Mouse (Mus musculus) lung, embryonic 16.5 days (tissue): ENCODE data around the gene Pik3r5. TPM values are rescaled to one million over a fixed set of nuclear protein-coding genes. Genes with fewer than 3 reads are reported as not detected.
A peak's percentile ranks its signal among the peaks of the same experiment; 100 is the strongest.

Experiments
- ATAC-seq: fragments of 200-750 bp; cut with Nextera tagmentation; 2 replicates; pipeline ENCODE4 v1.8.0; 2017; ENCODE audit warnings: low read depth, mild to moderate bottlenecking, moderate library complexity
- H3K27ac ChIP-seq: fragments of 300-500 bp; sonication (generic); 2 replicates; pipeline ENCODE4 v1.5.1; 2014; ENCODE audit warnings: mild to moderate bottlenecking, control low read depth, low read length
- H3K27me3 ChIP-seq: fragments of 300-500 bp; sonication (generic); 2 replicates; pipeline ENCODE4 v1.6.1; 2014; ENCODE audit warnings: low read depth, low read length, mixed read lengths; ENCODE audit not compliant: control insufficient read depth, insufficient read depth
- H3K36me3 ChIP-seq: fragments of 300-500 bp; sonication (generic); 2 replicates; pipeline ENCODE4 v1.6.1; 2014; ENCODE audit warnings: low read length; ENCODE audit not compliant: control insufficient read depth, insufficient read depth
- H3K4me1 ChIP-seq: fragments of 300-500 bp; sonication (generic); replicated peaks from 2 replicates; pipeline ENCODE4 v1.6.1; 2014; ENCODE audit warnings: low read length, mixed read lengths; ENCODE audit not compliant: control insufficient read depth, insufficient read depth
- H3K4me2 ChIP-seq: fragments of 300-500 bp; sonication (generic); 2 replicates; pipeline ENCODE4 v1.6.1; 2014; ENCODE audit warnings: low read depth, low read length, control low read depth
- H3K4me3 ChIP-seq: fragments of 300-500 bp; sonication (generic); 2 replicates; pipeline ENCODE4 v1.5.1; 2014; ENCODE audit warnings: mild to moderate bottlenecking, low read length, control low read depth
- H3K9ac ChIP-seq: fragments of 300-500 bp; sonication (generic); 2 replicates; pipeline ENCODE4 v1.6.1; 2014; ENCODE audit warnings: low read length, control low read depth
- H3K9me3 ChIP-seq: fragments of 300-500 bp; sonication (generic); 2 replicates; pipeline ENCODE4 v1.6.1; 2016; ENCODE audit warnings: low read length; ENCODE audit not compliant: control insufficient read depth
- WGBS: fragments of 180-500 bp; shearing (Covaris S2); extraction: QIAGEN DNeasy Blood & Tissue Kit; methylation state at CpG from one replicate; pipeline ENCODE4 v1.1.7; 2014; 5-methylcytosine and 5-hydroxymethylcytosine counted together
- polyA plus RNA-seq: library from polyadenylated mRNA; unstranded; fragments of >200 nt; fragmentation: Nextera tagmentation; extraction: Ambion mirVana; gene quantifications from 2 replicates; pipeline ENCODE4 v1.2.1, GENCODE M21; 2015

Pik3r5 gene
- polyA plus RNA-seq, 1 experiment from 2014 or later = 0.55 TPM

DNA sequence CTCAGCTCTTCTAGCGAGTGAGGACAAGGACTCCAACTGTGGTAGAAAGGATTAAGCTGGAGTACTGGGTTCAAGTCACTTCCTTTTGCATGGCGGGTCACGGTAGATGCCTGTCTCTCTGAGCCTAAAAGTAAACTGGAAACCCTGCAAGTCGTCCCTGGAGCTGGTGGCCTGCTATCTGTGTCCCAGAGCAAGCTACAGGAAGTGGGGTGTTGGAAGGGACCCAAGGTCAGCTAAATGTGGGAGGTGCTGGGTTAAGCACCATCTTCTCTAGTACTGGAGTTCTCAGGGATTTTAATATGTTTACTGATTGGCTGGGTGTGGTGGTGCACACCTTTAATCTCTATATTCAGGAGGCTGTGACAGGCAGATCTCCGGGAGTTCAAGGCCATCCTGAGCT, 100.9 kb downstream of the Pik3r5 start:
- WGBS = 65% methylated on average over 5 of the region's 5 CpGs
- Histone ChIP-seq H3K4me3 (no peak overlapping the region), H3K9ac (no peak overlapping the region), H3K27me3 (no peaks in the 10 kb centered on the region; the same call in 1 of the 2 replicates), H3K9me3 (no peaks in the 10 kb centered on the region), H3K4me2 (no peak overlapping the region), H3K36me3 (no peaks in the 10 kb centered on the region), H3K4me1 (peaks cover 8% of the 10 kb centered on the region), H3K27ac (no peak overlapping the region)
- ATAC-seq = no peak

DNA sequence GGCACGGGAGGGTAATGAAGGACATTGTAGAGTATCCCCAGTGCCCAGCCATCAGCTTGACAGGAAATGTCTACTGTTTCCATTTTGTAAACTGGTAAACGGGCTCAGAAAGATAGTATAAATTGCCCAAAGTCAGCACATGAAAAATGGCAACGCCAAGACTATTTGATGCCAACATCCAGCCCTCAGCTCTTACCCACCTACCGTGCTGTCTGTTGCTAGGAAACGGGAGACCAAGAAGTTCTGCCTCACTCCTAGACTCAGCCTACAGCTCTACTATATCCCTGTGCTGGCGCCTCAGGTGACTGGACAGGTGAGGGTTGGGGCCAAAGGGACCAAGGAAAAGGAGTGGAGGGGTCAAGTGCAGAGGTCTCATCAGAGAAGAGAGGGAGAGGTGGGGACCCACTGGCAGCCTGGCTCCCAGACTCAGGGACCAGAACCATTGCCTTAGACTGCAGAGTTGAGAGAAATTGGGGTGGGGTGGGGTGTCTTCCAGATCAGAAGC, 102.1 kb downstream of the Pik3r5 start:
- Histone ChIP-seq H3K4me3 (no peak overlapping the region), H3K36me3 (no peaks in the 10 kb centered on the region), H3K27me3 (no peaks in the 10 kb centered on the region; the same call in 1 of the 2 replicates), H3K27ac (no peak overlapping the region), H3K9ac (no peak overlapping the region), H3K4me2 (no peak overlapping the region), H3K4me1 (peaks cover 8% of the 10 kb centered on the region), H3K9me3 (no peaks in the 10 kb centered on the region)
- ATAC-seq = no peak
- WGBS = 70% methylated on average over 6 of the region's 6 CpGs

DNA sequence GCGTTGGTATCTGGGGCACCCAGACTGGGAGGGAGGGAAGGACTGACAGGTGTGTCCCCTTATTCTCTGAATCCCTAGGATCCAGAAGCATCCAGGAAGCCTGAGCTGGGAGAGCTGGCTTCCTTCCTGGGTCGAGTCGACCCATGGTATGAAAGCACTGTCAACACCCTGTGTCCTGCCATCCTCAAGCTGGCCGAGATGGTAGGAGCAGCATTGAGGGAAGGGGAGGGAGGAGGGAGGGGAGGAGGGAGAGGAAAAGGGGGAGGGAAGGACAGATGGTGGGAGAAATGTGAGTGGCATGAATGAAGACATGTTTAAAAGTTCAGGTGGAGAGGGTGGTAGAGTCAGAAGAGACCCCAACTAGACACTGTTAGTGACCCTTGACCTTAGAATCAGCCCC, 104.1 kb downstream of the Pik3r5 start:
- Histone ChIP-seq H3K9ac (no peak overlapping the region), H3K36me3 (no peaks in the 10 kb centered on the region), H3K27ac (no peak overlapping the region), H3K9me3 (no peaks in the 10 kb centered on the region), H3K4me1 (peaks cover 8% of the 10 kb centered on the region), H3K4me3 (no peak overlapping the region), H3K27me3 (no peaks in the 10 kb centered on the region), H3K4me2 (no peak overlapping the region)
- ATAC-seq = no peak
- 51% methylated on average over 4 of the region's 4 CpGs for WGBS

DNA sequence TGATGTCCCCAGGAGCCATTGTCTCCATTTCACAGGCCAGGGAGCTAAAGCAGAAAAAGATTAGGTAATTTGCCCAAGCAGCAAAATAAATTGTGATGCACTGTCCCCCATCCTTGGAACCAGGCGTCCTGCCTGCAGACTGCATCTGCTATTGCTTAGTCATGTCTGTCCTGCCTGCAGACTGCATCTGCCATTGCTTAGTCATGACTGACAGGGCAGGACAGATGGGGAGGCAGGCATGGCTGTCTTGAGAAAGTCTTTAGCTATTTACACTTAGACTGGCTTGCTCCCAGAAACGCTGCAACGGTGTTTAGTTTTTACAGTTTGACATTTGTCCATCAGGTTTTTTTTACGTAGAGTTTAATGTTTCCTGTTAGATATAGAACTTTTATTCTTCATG, 104.5 kb downstream of the Pik3r5 start:
- H3K4me3 ChIP-seq = no peak overlapping the region
- peak; percentile 32; the same call in 1 of the 2 replicates for ATAC-seq
- no peak overlapping the region for H3K9ac ChIP-seq
- no peaks in the 10 kb centered on the region for H3K9me3 ChIP-seq
- no peak overlapping the region for H3K27ac ChIP-seq
- H3K4me1 ChIP-seq = peaks cover 8% of the 10 kb centered on the region
- 35% methylated on average over 4 of the region's 4 CpGs for WGBS
- no peaks in the 10 kb centered on the region for H3K36me3 ChIP-seq
- H3K4me2 ChIP-seq = no peak overlapping the region
- H3K27me3 ChIP-seq = no peaks in the 10 kb centered on the region

DNA sequence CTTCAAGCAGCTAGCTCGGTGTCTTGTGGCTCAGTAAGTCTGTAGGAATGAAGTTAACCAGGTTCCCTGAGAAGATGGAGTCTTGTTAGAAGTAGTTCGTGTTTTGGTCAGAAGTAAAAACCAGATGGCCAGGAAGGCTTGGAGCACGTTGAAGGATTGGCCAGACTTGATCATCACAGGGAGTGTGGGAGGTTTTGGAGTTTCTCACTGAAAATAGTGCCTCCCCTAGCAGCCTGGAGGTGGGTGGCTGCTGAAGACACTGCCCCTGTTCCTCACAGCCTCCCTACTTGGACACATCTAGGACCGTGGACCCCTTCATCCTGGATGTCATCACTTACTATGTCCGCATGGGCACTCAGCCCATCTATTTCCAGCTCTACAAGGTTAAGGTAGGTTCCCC, 107.7 kb downstream of the Pik3r5 start:
- no peak overlapping the region for H3K27ac ChIP-seq
- H3K4me3 ChIP-seq = no peak overlapping the region
- H3K9me3 ChIP-seq = no peaks in the 10 kb centered on the region
- H3K9ac ChIP-seq = no peak overlapping the region
- WGBS = 55% methylated on average over 5 of the region's 5 CpGs
- no peaks in the 10 kb centered on the region for H3K4me1 ChIP-seq
- no peak for ATAC-seq
- H3K27me3 ChIP-seq = no peaks in the 10 kb centered on the region
- no peaks in the 10 kb centered on the region for H3K36me3 ChIP-seq
- H3K4me2 ChIP-seq = no peak overlapping the region

DNA sequence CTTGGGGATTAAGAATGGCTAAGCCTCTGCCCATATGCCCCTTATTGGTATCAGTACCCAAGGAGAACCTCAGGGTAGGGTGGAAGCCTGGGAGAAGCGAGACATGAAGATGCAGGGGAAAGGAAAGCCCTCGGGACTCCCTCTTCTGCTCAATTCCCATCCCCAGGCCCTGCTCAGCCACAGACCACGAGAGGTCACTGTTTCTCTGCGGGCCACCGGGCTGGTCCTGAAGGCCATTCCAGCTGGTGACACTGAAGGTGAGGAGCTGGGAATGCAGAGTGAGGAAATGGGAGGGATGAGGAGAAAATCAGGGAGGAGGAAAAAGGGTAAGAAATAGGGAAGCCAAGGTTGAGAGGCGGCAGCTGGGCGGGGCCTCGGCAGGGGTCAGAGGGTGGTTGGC, 112.6 kb downstream of the Pik3r5 start:
- H3K36me3 ChIP-seq = no peaks in the 10 kb centered on the region
- peak; percentile 36; the same call in 1 of the 2 replicates for ATAC-seq
- 11% methylated on average over 8 of the region's 8 CpGs for WGBS
- H3K4me3 ChIP-seq = no peak overlapping the region
- no peaks in the 10 kb centered on the region for H3K27me3 ChIP-seq
- no peak overlapping the region for H3K27ac ChIP-seq
- H3K9me3 ChIP-seq = no peaks in the 10 kb centered on the region
- H3K9ac ChIP-seq = no peak overlapping the region
- peaks cover 13% of the 10 kb centered on the region for H3K4me1 ChIP-seq
- H3K4me2 ChIP-seq = no peak overlapping the region

DNA sequence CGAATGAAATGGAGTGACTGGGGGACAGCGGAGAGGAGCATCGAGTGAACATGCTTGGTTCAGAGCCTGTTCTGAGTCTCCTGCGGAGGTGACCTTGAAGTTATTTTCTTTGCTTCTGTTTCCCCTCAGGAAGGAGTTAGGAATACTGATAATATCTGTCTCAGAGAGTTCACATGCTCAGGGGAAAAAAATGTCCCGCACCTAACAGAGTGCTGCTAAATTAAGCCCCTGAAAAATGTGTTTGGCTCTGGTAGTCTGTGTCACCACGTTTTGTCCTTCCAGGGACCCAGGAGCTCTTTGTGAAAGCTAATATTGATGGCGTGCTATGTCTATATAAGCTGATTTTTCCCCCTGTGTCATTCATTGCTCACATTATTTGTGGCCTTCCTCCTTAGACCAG, 113.3 kb downstream of the Pik3r5 start:
- Histone ChIP-seq H3K9ac (no peak overlapping the region), H3K36me3 (no peaks in the 10 kb centered on the region), H3K27ac (no peak overlapping the region), H3K4me1 (peaks cover 13% of the 10 kb centered on the region), H3K4me3 (no peak overlapping the region), H3K9me3 (no peaks in the 10 kb centered on the region), H3K27me3 (no peaks in the 10 kb centered on the region), H3K4me2 (no peak overlapping the region)
- no peak for ATAC-seq
- WGBS = 43% methylated on average over 7 of the region's 7 CpGs

DNA sequence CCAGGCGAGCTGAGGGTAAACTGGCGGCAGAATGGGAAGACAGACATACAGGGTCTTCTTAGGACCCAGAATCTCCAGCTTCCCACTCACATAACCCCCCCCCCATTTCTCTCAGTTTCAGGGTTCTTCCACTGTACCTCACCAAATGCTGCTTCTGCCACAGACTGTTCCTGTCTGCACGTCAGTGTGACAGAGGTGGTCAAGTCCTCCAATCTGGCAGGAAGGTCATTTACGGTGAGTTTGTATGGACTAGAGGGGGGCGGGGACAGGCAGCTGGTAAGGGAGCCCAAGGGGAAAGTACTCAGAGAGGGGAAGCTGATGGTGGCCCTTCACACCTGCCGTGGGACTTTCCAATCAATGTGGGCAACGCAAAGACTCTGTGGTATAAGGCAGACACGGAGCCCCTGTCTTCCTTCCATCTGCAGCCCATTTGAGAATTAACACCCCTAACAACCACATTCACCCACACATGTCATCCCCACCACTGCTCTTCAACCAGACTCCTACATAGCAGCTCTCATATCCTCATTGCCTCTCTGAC, 113.8 kb downstream of the Pik3r5 start:
- ATAC-seq = no peak
- H3K27me3 ChIP-seq = no peaks in the 10 kb centered on the region
- H3K4me2 ChIP-seq = no peak overlapping the region
- H3K9ac ChIP-seq = no peak overlapping the region
- H3K4me1 ChIP-seq = peaks cover 13% of the 10 kb centered on the region
- H3K4me3 ChIP-seq = no peak overlapping the region
- H3K9me3 ChIP-seq = no peaks in the 10 kb centered on the region
- no peaks in the 10 kb centered on the region for H3K36me3 ChIP-seq
- WGBS = 71% methylated on average over 8 of the region's 8 CpGs
- H3K27ac ChIP-seq = no peak overlapping the region
